In the genomic region with DNA sequence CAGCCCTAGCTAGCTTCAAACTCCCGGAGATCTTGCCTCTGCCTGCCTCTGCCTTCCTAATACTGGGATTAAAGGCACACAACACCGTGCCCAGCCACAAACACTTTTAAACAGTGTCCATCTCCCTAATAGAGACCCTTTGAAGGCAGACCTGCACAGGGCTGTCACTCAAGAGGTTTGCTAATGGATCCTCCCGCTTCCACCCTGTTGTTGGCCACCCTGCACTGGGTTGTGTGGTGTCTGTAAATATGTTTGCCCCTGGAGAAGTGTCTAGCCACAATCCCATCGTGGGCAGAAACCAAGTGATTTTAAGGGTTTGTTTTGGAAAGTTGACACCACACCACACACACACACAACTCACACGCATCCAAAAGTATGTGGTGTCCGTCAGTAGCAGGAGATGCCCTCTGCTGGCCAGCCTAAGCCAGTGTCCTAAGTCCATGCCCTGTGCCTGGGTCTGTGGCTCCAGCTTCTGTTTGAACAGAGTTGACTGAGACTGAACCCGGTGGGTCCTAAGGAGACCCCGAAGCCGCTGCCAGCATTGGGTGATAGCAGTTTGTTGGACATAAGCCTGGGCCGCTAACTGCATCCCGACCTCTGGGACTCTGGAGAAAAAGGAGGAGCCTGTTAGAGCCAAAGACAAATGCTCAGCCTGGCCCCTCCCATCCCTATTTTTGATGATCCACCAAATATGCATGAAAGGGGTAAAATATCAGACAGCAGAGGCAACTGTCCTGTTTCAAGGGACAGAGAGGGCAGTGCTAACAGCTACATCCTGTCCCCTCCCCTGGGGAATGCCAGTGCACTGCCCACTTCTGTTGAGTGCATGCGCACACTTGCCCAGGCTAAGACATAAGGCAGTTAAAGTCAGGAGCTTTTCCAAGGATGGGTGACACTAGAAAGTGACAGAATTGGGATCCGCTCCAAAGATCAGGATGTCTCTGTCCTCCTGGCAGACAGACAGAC, we compare ENCODE assay signal across 8 mouse cellular contexts. TPM values are rescaled to one million over a fixed set of nuclear protein-coding genes. Genes with fewer than 3 reads are reported as not detected.
DNase-seq lines count a peak whose midpoint lies in the region; ATAC-seq and TF ChIP-seq lines count a peak whose summit lies in the region.

No protein-coding gene starts in this region.

- no peak overlapping the region for H3K9ac ChIP-seq in midbrain, embryonic 11.5 days (ENCODE audit: low read length)
- no peak overlapping the region for H3K9ac ChIP-seq in midbrain, embryonic 16.5 days (ENCODE audit: low read depth, low read length)
- 0 out of 2 replicates have a peak overlapping the region, but pooled peaks have one; percentile 24 for H3K9ac ChIP-seq in heart, embryonic 13.5 days
- no peak overlapping the region for H3K9ac ChIP-seq in midbrain, embryonic 14.5 days (replicated peaks; ENCODE audit: low read length)

- H3K9me3 ChIP-seq in midbrain, embryonic 11.5 days (ENCODE audit: control insufficient read depth, low read length), result no peaks in the 10 kb centered on the region
- H3K9me3 ChIP-seq in midbrain, embryonic 16.5 days (replicated peaks; ENCODE audit: control insufficient read depth, low read length, poor library complexity, severe bottlenecking), result no peaks in the 10 kb centered on the region
- H3K9me3 ChIP-seq in heart, embryonic 13.5 days, result no peaks in the 10 kb centered on the region
- H3K9me3 ChIP-seq in midbrain, embryonic 14.5 days (ENCODE audit: control insufficient read depth, low read length), result no peaks in the 10 kb centered on the region

- ATAC-seq in midbrain, embryonic 11.5 days (ENCODE audit: low FRiP score), result peak; percentile 64
- no peak for ATAC-seq in midbrain, embryonic 16.5 days
- ATAC-seq in heart, embryonic 13.5 days (ENCODE audit: extremely low read depth, insufficient number of reproducible peaks, low FRiP score, low TSS enrichment), result no peak
- peak; percentile 65; the same call in 1 of the 2 replicates for ATAC-seq in midbrain, embryonic 14.5 days (ENCODE audit: low FRiP score, low TSS enrichment)

- no peaks in the 10 kb centered on the region for H3K27me3 ChIP-seq in midbrain, embryonic 11.5 days (ENCODE audit: control insufficient read depth, insufficient read depth, low read length)
- no peaks in the 10 kb centered on the region for H3K27me3 ChIP-seq in midbrain, embryonic 16.5 days (ENCODE audit: control insufficient read depth, insufficient read depth, low read depth, low read length)
- no peaks in the 10 kb centered on the region for H3K27me3 ChIP-seq in heart, embryonic 13.5 days (replicated peaks)
- no peaks in the 10 kb centered on the region for H3K27me3 ChIP-seq in midbrain, embryonic 14.5 days (ENCODE audit: control insufficient read depth, insufficient read depth, low read length)
- H3K27me3 ChIP-seq in thymus, adult 2 months (ENCODE audit: control insufficient read depth, insufficient read depth, low read length), result no peaks in the 10 kb centered on the region

- WGBS in midbrain, embryonic 11.5 days, result 52% methylated on average over 13 of the region's 13 CpGs
- WGBS in midbrain, embryonic 16.5 days, result 53% methylated on average over 13 of the region's 13 CpGs
- WGBS in heart, embryonic 13.5 days, result 48% methylated on average over 13 of the region's 13 CpGs
- 49% methylated on average over 13 of the region's 13 CpGs for WGBS in midbrain, embryonic 14.5 days
- 62% methylated on average over 13 of the region's 13 CpGs for WGBS in thymus, adult 2 months

- H3K4me2 ChIP-seq in midbrain, embryonic 11.5 days, result no peak overlapping the region
- no peak overlapping the region for H3K4me2 ChIP-seq in midbrain, embryonic 16.5 days (ENCODE audit: low read length)
- no peak overlapping the region for H3K4me2 ChIP-seq in heart, embryonic 13.5 days
- H3K4me2 ChIP-seq in midbrain, embryonic 14.5 days (ENCODE audit: low read length), result no peak overlapping the region

- TF ChIP-seq POLR2A in thymus, adult 2 months (IDR thresholded peaks at IDR 0.05; ENCODE audit: control insufficient read depth, extremely low read depth, insufficient read depth, low read length, poor library complexity), result no peak

- peak; percentile 88 for DNase-seq in midbrain, embryonic 11.5 days (ENCODE audit: low spot score, missing footprints)
- DNase-seq in adrenal gland, postnatal 10 days, result peak; percentile 72
- peak; percentile 66 to 72 for DNase-seq in kidney, postnatal 25 days
- peak; percentile 55 for DNase-seq in midbrain, embryonic 14.5 days
- DNase-seq in frontal cortex, postnatal 14 days (ENCODE audit: low spot score in 2 of 2), result no peak
- no peak for DNase-seq in thymus, adult 2 months

- no peak overlapping the region for H3K27ac ChIP-seq in midbrain, embryonic 11.5 days (ENCODE audit: low read depth, low read length)
- no peak overlapping the region for H3K27ac ChIP-seq in midbrain, embryonic 16.5 days (ENCODE audit: low read length)
- no peak overlapping the region for H3K27ac ChIP-seq in heart, embryonic 13.5 days (replicated peaks)
- no peak overlapping the region for H3K27ac ChIP-seq in midbrain, embryonic 14.5 days (replicated peaks; ENCODE audit: low read depth, low read length)
- H3K27ac ChIP-seq in thymus, adult 2 months (ENCODE audit: control insufficient read depth, insufficient read depth, low read length), result no peak overlapping the region

- H3K4me1 ChIP-seq in midbrain, embryonic 11.5 days (ENCODE audit: control insufficient read depth, insufficient read depth, low read length), result no peaks in the 10 kb centered on the region
- H3K4me1 ChIP-seq in midbrain, embryonic 16.5 days (ENCODE audit: control insufficient read depth, insufficient read depth, low read length), result no peaks in the 10 kb centered on the region
- peaks cover 10% of the 10 kb centered on the region; the same call in 1 of the 2 replicates for H3K4me1 ChIP-seq in heart, embryonic 13.5 days
- no peaks in the 10 kb centered on the region for H3K4me1 ChIP-seq in midbrain, embryonic 14.5 days (ENCODE audit: control insufficient read depth, insufficient read depth, low read length)
- H3K4me1 ChIP-seq in thymus, adult 2 months (replicated peaks; ENCODE audit: control insufficient read depth, insufficient read depth, low read length), result no peaks in the 10 kb centered on the region

- no peak for TF ChIP-seq CTCF in thymus, adult 2 months (IDR thresholded peaks at IDR 0.05; ENCODE audit: borderline replicate concordance, control insufficient read depth, extremely low read depth, insufficient read depth, low read length, poor library complexity)

- no peak overlapping the region for H3K4me3 ChIP-seq in midbrain, embryonic 11.5 days (ENCODE audit: low read depth, low read length)
- no peak overlapping the region for H3K4me3 ChIP-seq in midbrain, embryonic 16.5 days (ENCODE audit: low read depth, low read length)
- H3K4me3 ChIP-seq in heart, embryonic 13.5 days, result no peak overlapping the region
- H3K4me3 ChIP-seq in midbrain, embryonic 14.5 days (replicated peaks; ENCODE audit: low read depth, low read length), result no peak overlapping the region
- no peak overlapping the region for H3K4me3 ChIP-seq in thymus, adult 2 months (ENCODE audit: control insufficient read depth, insufficient read depth, low read length)

- peaks cover 14% of the 10 kb centered on the region for H3K36me3 ChIP-seq in midbrain, embryonic 11.5 days (ENCODE audit: control insufficient read depth, insufficient read depth, low read length)
- peaks cover 23% of the 10 kb centered on the region for H3K36me3 ChIP-seq in midbrain, embryonic 16.5 days (ENCODE audit: control insufficient read depth, insufficient read depth, low read length)
- H3K36me3 ChIP-seq in heart, embryonic 13.5 days, result peaks cover 39% of the 10 kb centered on the region
- peaks cover 38% of the 10 kb centered on the region for H3K36me3 ChIP-seq in midbrain, embryonic 14.5 days (ENCODE audit: control insufficient read depth, insufficient read depth, low read length)
- H3K36me3 ChIP-seq in thymus, adult 2 months (ENCODE audit: control insufficient read depth, insufficient read depth, low read length), result 0 out of 2 replicates have a peak, but pooled peaks cover 3% of the 10 kb centered on the region

RNA-seq across cellular contexts. Expression of gene Mthfr, which starts 21.5 kb away (rescaled TPM):
- polyA plus RNA-seq in midbrain, embryonic 11.5 days (2014; fragmentation: Nextera tagmentation; extraction: Ambion mirVana), result 17.8 and 18.9 TPM in 2 replicates
- polyA plus RNA-seq in midbrain, embryonic 16.5 days (2015; fragmentation: Nextera tagmentation; extraction: Ambion mirVana), result 21.5 and 22.2 TPM in 2 replicates
- 10 to 100 TPM; 41.9 to 44.0 TPM for total RNA-seq in adrenal gland, postnatal 10 days (2021)
- 11.4 and 11.7 TPM in 2 replicates for polyA plus RNA-seq in heart, embryonic 13.5 days (2015; fragmentation: Nextera tagmentation; extraction: Ambion mirVana)
- 16.9 and 25.4 TPM in 2 replicates for polyA plus RNA-seq in midbrain, embryonic 14.5 days (2014; fragmentation: Nextera tagmentation; extraction: Ambion mirVana)
- polyA plus RNA-seq in thymus, adult 2 months (2012; rRNA removed), result 28.3 and 30.2 TPM in 2 replicates

RNA-seq across cellular contexts. Expression of gene Clcn6, which starts 21.8 kb away (rescaled TPM):
- 19.2 and 20.2 TPM in 2 replicates for polyA plus RNA-seq in midbrain, embryonic 11.5 days (2014; fragmentation: Nextera tagmentation; extraction: Ambion mirVana)
- 36.5 and 36.9 TPM in 2 replicates for polyA plus RNA-seq in midbrain, embryonic 16.5 days (2015; fragmentation: Nextera tagmentation; extraction: Ambion mirVana)
- total RNA-seq in adrenal gland, postnatal 10 days (2021), result 10 to 100 TPM in 1 of 2 experiments, 1 to 10 TPM in 1; 8.4 to 12.8 TPM
- polyA plus RNA-seq in heart, embryonic 13.5 days (2015; fragmentation: Nextera tagmentation; extraction: Ambion mirVana), result 5.8 and 6.5 TPM in 2 replicates
- 26.4 and 26.9 TPM in 2 replicates for polyA plus RNA-seq in midbrain, embryonic 14.5 days (2014; fragmentation: Nextera tagmentation; extraction: Ambion mirVana)
- polyA plus RNA-seq in thymus, adult 2 months (2012; rRNA removed), result 37.9 and 39.4 TPM in 2 replicates

RNA-seq across cellular contexts. Expression of gene Agtrap, which starts 27.4 kb away (rescaled TPM):
- 11.7 TPM in 2 replicates for polyA plus RNA-seq in midbrain, embryonic 11.5 days (2014; fragmentation: Nextera tagmentation; extraction: Ambion mirVana)
- 7.7 and 8.1 TPM in 2 replicates for polyA plus RNA-seq in midbrain, embryonic 16.5 days (2015; fragmentation: Nextera tagmentation; extraction: Ambion mirVana)
- 10 to 100 TPM; 45.4 to 45.5 TPM for total RNA-seq in adrenal gland, postnatal 10 days (2021)
- polyA plus RNA-seq in heart, embryonic 13.5 days (2015; fragmentation: Nextera tagmentation; extraction: Ambion mirVana), result 15.4 and 17.6 TPM in 2 replicates
- polyA plus RNA-seq in midbrain, embryonic 14.5 days (2014; fragmentation: Nextera tagmentation; extraction: Ambion mirVana), result 3.7 and 6.3 TPM in 2 replicates
- polyA plus RNA-seq in thymus, adult 2 months (2012; rRNA removed), result 98.0 and 106 TPM in 2 replicates

RNA-seq across cellular contexts. Expression of gene Nppa, which starts 59.9 kb away (rescaled TPM):
- 0.51 and 0.68 TPM in 2 replicates for polyA plus RNA-seq in midbrain, embryonic 11.5 days (2014; fragmentation: Nextera tagmentation; extraction: Ambion mirVana)
- polyA plus RNA-seq in midbrain, embryonic 16.5 days (2015; fragmentation: Nextera tagmentation; extraction: Ambion mirVana), result 2.4 and 3.3 TPM in 2 replicates
- not detected for total RNA-seq in adrenal gland, postnatal 10 days (2021)
- polyA plus RNA-seq in heart, embryonic 13.5 days (2015; fragmentation: Nextera tagmentation; extraction: Ambion mirVana), result 4,587 and 5,670 TPM in 2 replicates
- 2.9 and 4.1 TPM in 2 replicates for polyA plus RNA-seq in midbrain, embryonic 14.5 days (2014; fragmentation: Nextera tagmentation; extraction: Ambion mirVana)
- polyA plus RNA-seq in thymus, adult 2 months (2012; rRNA removed), result 1.6 and 195 TPM in 2 replicates

Comparison
In these comparisons a context has a peak if more than half of its experiments do, and no peak if none do; other contexts are left out.
1. ATAC-seq: peak in midbrain, embryonic 11.5 days (single experiment) and midbrain, embryonic 14.5 days (single experiment); none in midbrain, embryonic 16.5 days (single experiment) and heart, embryonic 13.5 days (single experiment).
2. DNase-seq: peak in midbrain, embryonic 11.5 days (single experiment), adrenal gland, postnatal 10 days (single experiment), kidney, postnatal 25 days (2 of 2) and midbrain, embryonic 14.5 days (single experiment); none in frontal cortex, postnatal 14 days (0 of 2) and thymus, adult 2 months (single experiment).